Mouse (Mus musculus) right cerebral cortex, postnatal 10 days (tissue): Measurements from ENCODE around the gene Nek9.
A peak's percentile ranks its signal among the peaks of the same experiment; 100 is the strongest.
"Not testable (repeated sequence)": the region's sequence is repeated elsewhere in the genome, so short reads cannot be mapped to it uniquely, and the experiment has no call there.

Experiments
- DNase-seq, 2 experiments: peaks; one replicate each; pipeline ENCODE4 v3.0.0; 2021; ENCODE audit warnings: low spot score in 2 of 2

The Nek9 gene

DNA sequence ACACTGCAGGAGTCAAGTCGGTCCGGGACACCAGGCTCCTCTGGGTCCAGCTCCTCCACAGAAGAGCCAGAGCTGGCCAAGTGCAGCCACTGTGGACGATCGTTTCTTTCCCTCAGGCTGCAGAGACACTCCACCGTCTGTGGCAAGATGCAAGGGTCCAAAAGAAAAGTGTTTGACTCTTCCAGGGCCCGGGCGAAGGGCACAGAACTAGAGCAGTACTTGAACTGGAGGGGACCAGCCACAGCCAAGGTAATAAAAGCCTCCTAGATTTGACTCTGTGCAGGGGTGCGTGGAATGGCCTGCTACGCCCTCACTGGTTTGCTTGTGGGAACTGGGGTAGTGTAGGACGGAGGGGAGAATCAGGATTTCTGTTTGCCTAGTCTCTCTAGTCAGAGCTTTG lies 48.5 kb downstream of the Nek9 start:
- no peak for DNase-seq

- peak in 1 of 2 experiments; percentile 40 for DNase-seq
Measured at GRCm38 (mm10) chr12:85289157-85290000, 49.8 kb downstream of the Nek9 start.

DNA sequence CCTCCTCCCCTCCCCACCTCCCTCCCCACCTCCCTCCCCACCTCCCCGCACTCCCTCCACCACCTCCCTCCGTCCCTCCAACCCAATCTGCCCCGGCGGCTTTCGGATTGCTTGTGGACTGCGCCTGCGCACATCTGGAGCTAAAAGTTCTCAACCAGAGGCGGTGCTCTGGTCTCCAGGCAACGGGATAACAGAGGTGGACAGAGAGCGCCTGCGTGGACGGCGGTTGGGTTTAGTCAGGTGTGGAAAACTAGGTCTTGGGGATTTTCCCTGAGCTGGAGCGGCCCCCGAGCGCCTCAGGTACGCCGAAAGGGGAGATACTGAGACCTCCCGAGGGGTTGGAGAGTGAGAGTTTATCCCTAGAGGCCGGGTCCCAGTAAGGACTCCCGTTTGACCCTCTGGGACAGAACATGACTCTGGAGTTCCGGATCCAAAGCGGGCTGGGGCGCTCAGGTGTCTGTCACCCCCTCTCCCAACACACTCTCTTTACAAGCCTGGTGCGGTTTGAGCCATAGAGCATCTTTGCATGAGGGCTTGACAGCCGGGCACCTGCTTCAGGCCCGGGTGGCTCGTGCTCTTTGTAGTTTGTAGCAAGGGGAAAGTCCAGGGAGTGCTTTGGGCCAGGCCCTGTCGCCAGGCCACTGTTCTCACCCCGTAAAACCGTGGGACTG lies 50.5 kb downstream of the Nek9 start, which contains the start of gene Zc2hc1c:
Gene Zc2hc1c (plus strand): TSS at position 106 of the 671 bp plus-strand sequence.
- DNase-seq = peak; percentile 89

GRCm38 (mm10) chr12:85287809-85288485 lies 51.2 kb downstream of the Nek9 start, which contains the start of gene Acyp1:
Gene Acyp1, minus strand, starts transcription at chr12:85288438.
- DNase-seq = peak in 1 of 2 experiments; percentile 35

GRCm38 (mm10) chr12:85286941-85287340 lies 52.2 kb downstream of the Nek9 start:
- DNase-seq = peak in 1 of 2 experiments; percentile 48

DNA sequence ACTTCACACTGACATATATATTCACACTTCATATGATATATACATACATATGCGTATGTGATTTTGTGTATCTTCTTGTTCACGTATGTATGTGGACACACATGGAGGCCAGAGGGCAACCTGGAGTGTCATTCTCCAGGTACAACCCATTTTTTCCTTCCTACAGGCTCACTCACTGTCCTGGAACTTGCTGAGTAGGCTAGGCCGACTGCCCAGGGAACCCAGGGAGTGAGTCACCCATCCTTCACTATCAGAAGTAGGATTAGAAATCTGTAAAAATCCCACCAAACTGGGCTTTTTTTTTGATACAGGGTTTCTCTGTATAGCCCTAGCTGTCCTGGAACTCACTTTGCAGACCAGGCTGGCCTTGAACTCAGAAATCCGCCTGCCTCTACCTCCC lies 54.2 kb downstream of the Nek9 start:
- no peak for DNase-seq

DNA sequence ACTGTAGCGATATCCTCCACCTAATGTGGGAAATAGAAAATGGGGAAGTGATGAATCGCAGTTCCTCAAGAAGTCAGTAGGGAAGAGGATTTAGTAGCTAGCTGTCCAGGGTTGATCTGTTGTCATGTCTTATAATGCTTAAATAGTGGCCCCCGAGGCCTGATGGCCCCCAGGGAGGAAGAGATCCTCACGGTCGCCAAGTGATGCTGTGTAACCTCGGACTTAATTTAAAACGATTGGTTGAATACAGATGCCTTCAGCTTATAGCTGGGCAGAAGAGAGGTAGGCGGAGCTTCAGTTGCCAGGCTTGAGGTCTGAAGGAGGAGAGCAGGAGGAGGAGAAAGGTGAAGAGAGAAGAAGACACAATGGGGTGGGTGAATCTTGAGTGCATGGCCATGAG lies 54.8 kb downstream of the Nek9 start:
- no peak for DNase-seq

GRCm38 (mm10) chr12:85281756-85282155 lies 57.4 kb downstream of the Nek9 start:
- not testable (repeated sequence) for DNase-seq

DNA sequence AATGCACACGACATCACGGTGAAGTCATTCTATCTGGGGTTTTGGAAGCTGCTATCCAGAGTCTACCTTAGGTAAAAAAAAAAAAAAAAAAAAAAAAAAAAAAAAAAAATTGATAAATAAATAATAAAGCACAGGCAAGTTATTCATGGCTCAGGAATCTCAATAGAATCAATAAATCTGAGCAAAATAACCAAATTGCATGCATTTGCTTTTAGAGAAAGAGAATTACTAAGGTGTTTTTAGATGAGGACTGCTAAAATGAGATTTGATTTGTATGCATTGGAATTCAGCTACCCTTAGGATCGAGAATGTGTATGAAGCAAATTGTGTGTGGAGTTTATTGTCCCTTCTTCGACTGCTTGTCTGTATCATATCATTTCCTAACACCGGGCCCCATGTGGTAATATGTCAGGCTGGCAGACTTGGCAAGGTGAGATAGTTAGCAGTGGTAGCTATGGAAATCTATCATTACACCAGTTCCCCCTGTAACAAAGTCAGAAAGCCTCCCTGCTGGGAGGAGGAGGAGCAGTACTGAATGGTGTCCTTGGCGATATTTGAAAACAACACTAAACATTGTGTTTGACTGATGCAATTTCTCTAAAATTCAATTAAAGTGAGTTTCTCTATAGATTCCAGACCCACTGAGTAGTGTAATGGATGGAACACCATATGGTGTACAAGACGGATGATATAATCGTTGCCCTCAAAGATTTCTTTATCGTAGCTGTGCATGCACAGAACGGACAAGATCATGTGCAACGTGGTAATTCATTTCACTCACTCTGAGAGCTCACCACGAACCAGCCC lies 58.1 kb downstream of the Nek9 start:
- DNase-seq = no peak

DNA sequence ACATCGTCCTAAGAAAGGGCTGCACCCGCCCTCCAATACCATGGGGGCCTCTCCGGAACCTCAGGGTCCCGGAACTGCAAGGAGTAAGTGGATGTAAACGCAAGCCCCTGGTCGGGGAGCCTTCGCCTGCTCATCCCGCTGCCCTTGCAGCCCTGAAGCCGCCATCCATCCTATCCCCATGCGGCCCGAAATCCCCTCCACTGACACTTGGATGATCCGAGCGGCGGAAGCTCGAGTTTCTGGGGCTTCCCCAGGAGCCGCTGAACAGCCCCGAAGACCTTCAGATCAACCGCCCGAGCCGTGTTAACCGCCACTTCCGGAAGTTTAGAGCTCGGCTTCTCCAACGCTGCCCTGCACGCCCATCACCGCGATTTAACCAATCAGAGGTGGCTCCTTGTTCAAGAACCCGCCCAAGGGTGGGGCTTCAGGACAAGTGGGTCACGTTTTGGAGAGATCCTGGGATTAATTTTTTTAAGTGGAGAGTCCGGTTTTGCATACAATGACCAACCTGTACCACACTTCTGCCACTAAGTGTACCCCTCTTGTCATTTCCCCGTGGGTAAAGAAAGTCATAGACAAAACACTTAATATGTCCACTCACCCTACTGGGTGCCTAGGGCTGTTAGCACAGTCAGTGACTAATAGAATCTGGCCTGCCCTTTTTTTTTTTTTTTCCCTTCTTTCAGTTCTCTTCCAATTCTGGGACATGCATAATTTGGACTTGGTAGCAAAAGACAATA lies 58.9 kb downstream of the Nek9 start:
- peak; percentile 97 for DNase-seq

DNA sequence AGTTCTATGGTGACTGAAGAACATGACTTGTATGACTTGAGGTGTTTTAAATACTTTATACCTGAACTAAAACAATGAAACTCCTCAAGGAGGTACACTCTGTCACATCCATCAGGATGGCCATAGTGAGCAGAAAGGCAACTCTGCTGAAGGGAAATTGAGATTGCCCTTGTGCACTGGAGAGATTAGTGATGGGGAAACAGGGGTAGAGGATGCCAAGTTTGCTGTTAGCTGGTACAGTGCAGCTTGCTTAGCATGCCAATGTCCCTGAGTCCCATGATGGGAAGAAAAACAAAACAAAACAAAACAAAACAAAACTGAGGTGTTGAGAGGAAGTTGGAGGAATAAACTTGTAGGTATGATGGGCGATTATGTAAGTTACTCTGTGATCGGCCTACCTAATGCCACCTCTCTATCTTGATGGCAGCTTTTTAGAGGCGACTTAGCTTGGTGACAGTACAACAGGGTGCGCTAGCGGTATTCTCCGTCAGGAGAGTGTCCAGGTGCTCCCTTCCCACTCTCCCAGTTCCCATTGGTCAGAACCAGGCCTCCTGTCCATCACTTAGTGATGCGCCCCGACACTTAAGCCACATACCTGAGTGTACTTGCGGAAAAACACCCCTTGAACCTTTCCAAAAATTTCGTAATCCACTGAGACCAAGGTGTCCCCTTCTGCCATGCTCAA lies 59.6 kb downstream of the Nek9 start:
- DNase-seq = no peak

GRCm38 (mm10) chr12:85278919-85279318 lies 60.2 kb downstream of the Nek9 start:
- DNase-seq = no peak

GRCm38 (mm10) chr12:85276273-85276672 lies 62.9 kb downstream of the Nek9 start:
- no peak for DNase-seq

GRCm38 (mm10) chr12:85273508-85273907 lies 65.7 kb downstream of the Nek9 start:
- no peak for DNase-seq

- no peak for DNase-seq
Measured at GRCm38 (mm10) chr12:85271843-85272206, 67.3 kb downstream of the Nek9 start.

- no peak for DNase-seq
Measured at GRCm38 (mm10) chr12:85271132-85271842, 67.9 kb downstream of the Nek9 start.

- DNase-seq = peak; percentile 90
Measured at GRCm38 (mm10) chr12:85270319-85270718, 68.8 kb downstream of the Nek9 start, which contains the start of gene Mlh3. Gene Mlh3, minus strand, starts transcription at chr12:85270599.

DNA sequence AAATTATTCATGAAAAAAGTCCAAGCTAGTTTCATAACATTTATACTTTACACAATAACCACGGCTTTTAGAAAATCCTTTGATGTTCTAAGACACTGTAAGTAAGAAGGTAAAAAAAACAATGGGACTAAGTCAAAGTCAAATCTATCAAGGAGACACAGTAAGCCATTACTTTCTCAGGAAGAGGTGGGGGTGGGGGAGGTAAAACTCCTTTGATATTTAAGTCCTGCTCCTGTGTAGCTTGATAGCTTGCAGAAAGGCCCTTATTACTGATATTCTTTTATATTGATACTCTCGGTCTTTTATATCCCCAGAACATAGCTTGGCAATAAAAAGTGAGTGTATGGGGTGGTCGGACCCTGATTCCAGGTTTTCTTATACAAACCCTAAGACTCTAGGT lies 69.3 kb downstream of the Nek9 start:
- no peak for DNase-seq

GRCm38 (mm10) chr12:85266248-85266647 lies 72.9 kb downstream of the Nek9 start:
- no peak for DNase-seq

DNA sequence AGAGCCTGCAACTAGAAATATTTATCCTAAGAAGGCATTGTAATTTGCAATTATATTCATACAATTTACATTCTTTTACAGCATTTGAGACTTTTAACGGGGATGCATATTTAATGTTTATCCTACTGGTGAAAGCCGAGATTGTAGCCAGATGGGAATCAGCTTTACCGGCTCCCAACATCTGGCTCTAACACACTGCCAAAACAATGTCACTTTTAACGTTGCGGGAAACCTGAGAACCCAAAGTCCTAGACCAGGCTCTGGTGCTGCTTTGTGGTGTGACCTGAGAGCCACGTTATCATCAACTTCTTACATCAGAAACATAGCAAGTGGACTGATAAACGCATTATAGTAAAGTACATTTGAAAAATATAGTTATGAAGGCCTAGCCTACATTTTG lies 74.2 kb downstream of the Nek9 start:
- DNase-seq = no peak
